In the genomic region with DNA sequence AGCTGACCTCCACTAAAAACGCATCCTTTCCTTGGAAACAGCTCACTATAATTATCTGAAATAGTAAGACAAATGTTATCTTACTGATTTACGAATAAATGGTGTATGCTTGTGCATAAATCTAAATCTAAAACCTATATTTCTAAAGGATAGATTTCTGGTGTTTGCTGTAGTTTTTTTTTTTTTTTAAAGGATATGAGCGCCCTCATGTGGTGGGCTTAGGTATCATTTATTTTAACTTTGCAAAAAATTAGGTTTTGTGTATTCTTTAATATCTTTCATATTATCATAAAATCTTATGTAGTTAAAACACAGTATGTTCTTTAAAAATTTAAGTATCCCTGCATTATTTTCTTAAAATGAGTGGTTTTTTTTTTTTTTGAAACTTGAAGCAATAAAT, we compare ENCODE assay signal across 14 mouse cellular contexts. TPM values are rescaled to one million over a fixed set of nuclear protein-coding genes. Genes with fewer than 3 reads are reported as not detected.
DNase-seq lines count a peak whose midpoint lies in the region; ATAC-seq and TF ChIP-seq lines count a peak whose summit lies in the region.
"Had no signal": no experiment of that assay in that cellular context is flagged by ENCODE, and none has a peak within 500 bp of the region (broad histone marks: within the 10 kb centered on the region; RNA-seq: fewer than 3 reads in every experiment).

No protein-coding gene starts in this region.

- H3K9ac ChIP-seq in heart, adult 2 months (ENCODE audit: low read depth, low read length), result no peak overlapping the region
- no peak overlapping the region for H3K9ac ChIP-seq in lung, postnatal 0 days (replicated peaks; ENCODE audit: low read depth)
- H3K9ac ChIP-seq: midbrain, embryonic 15.5 days had no signal

- no peak overlapping the region for H3K4me3 ChIP-seq in heart, adult 2 months
- H3K4me3 ChIP-seq in lung, postnatal 0 days (ENCODE audit: low read depth, low read length), result no peak overlapping the region
- no peak overlapping the region for H3K4me3 ChIP-seq in lung, adult 2 months (replicated peaks; ENCODE audit: extremely low read depth, low read depth, low read length)
- H3K4me3 ChIP-seq: midbrain, embryonic 15.5 days had no signal

- intact Hi-C loops in heart, adult 2 months (cut with DNase I), result loop anchor here (2.0 to 10.0 kb wide), 2 partner anchors 300 to 834 kb away; no protein-coding TSS in a partner anchor

- TF ChIP-seq CTCF in heart, adult 2 months (IDR thresholded peaks at IDR 0.05), result peak; percentile 75
- TF ChIP-seq CTCF in lung, postnatal 0 days (IDR thresholded peaks at IDR 0.05), result peak; percentile 46
- no peak for TF ChIP-seq CTCF in lung, adult 2 months (IDR thresholded peaks at IDR 0.05; ENCODE audit: insufficient read depth, low read length)

- no peaks in the 10 kb centered on the region for H3K27me3 ChIP-seq in heart, adult 2 months (ENCODE audit: control insufficient read depth, insufficient read depth, low read length)
- H3K27me3 ChIP-seq in lung, postnatal 0 days (replicated peaks; ENCODE audit: insufficient read depth, low read length), result no peaks in the 10 kb centered on the region
- H3K27me3 ChIP-seq: midbrain, embryonic 15.5 days had no signal

- TF ChIP-seq EP300 in heart, adult 2 months (IDR thresholded peaks at IDR 0.05; ENCODE audit: insufficient read depth, low read depth, low read length), result no peak
- TF ChIP-seq EP300 in lung, postnatal 0 days (IDR thresholded peaks at IDR 0.05), result 0 out of 2 replicates have a peak, but pooled peaks have one; percentile 12

- ATAC-seq in lung, postnatal 0 days, result no peak
- ATAC-seq: midbrain, embryonic 15.5 days had no signal

- H3K4me1 ChIP-seq in heart, adult 2 months (ENCODE audit: control insufficient read depth, insufficient read depth, low read length), result no peaks in the 10 kb centered on the region
- H3K4me1 ChIP-seq in lung, postnatal 0 days (ENCODE audit: insufficient read depth, low read depth, low read length), result no peaks in the 10 kb centered on the region
- no peaks in the 10 kb centered on the region for H3K4me1 ChIP-seq in lung, adult 2 months (ENCODE audit: control insufficient read depth, insufficient read depth, low read length)
- H3K4me1 ChIP-seq: midbrain, embryonic 15.5 days had no signal

- no peak for TF ChIP-seq POLR2A in heart, adult 2 months (IDR thresholded peaks at IDR 0.05; ENCODE audit: insufficient read depth, low read depth, low read length)
- TF ChIP-seq POLR2A in lung, adult 2 months (IDR thresholded peaks at IDR 0.05; ENCODE audit: borderline replicate concordance, extremely low read depth, low read depth, low read length), result no peak

- no peaks in the 10 kb centered on the region for H3K9me3 ChIP-seq in lung, postnatal 0 days (ENCODE audit: low read length)
- H3K9me3 ChIP-seq: midbrain, embryonic 15.5 days had no signal

- DNase-seq in heart, adult 2 months, result no peak
- no peak for DNase-seq in heart, adult 8-10 months (ENCODE audit: low spot score)
- peak; percentile 30 for DNase-seq in lung, postnatal 0 days (ENCODE audit: low spot score)
- DNase-seq in lung, adult 2 months, result no peak
- DNase-seq in NIH3T3 (ENCODE audit: low read depth), result peak; percentile 66
- peak; percentile 37 for DNase-seq in retina, embryonic 14.5 days (ENCODE audit: low spot score)
- no peak for DNase-seq in cerebellum, adult 18-20 months
- DNase-seq in cerebellum, postnatal 36 days, result no peak
- DNase-seq: adrenal gland, adult 8-10 months; heart, adult 11 months; kidney, postnatal 14 days; lung, adult 18-20 months; thymus, postnatal 4 days had no signal

- no peaks in the 10 kb centered on the region for H3K36me3 ChIP-seq in heart, adult 2 months (ENCODE audit: control insufficient read depth, insufficient read depth, low read length)
- no peaks in the 10 kb centered on the region for H3K36me3 ChIP-seq in lung, postnatal 0 days (ENCODE audit: insufficient read depth, low read length)

- no peak overlapping the region for H3K4me2 ChIP-seq in lung, postnatal 0 days (replicated peaks; ENCODE audit: low read depth, low read length)
- H3K4me2 ChIP-seq: midbrain, embryonic 15.5 days had no signal

- no peak overlapping the region for H3K27ac ChIP-seq in heart, adult 2 months
- H3K27ac ChIP-seq in lung, postnatal 0 days (ENCODE audit: low read length), result no peak overlapping the region
- H3K27ac ChIP-seq: midbrain, embryonic 15.5 days had no signal

- no peaks in the 10 kb centered on the region for H3K79me2 ChIP-seq in heart, adult 2 months (replicated peaks; ENCODE audit: control insufficient read depth, insufficient read depth, low read length)

- 47% methylated on average over 3 of the region's 3 CpGs for WGBS in heart, adult 2 months
- 46% methylated on average over 3 of the region's 3 CpGs for WGBS in lung, postnatal 0 days
- 50% methylated on average over 3 of the region's 3 CpGs for WGBS in lung, adult 2 months

RNA-seq across cellular contexts. Expression of gene Tmtc3, which starts 12.1 kb away (rescaled TPM):
- total RNA-seq in heart, adult 2 months (2021), result 10 to 100 TPM; 14.0 to 14.6 TPM
- 4.8 and 10.8 TPM in 2 replicates for polyA plus RNA-seq in heart, adult 2 months (2012; rRNA removed)
- total RNA-seq in heart, adult 8-10 months (2022), result 10 to 100 TPM; 14.2 to 16.5 (median 15.3) TPM
- polyA plus RNA-seq in lung, postnatal 0 days (2015; fragmentation: Nextera tagmentation; extraction: Ambion mirVana), result 9.6 and 10.7 TPM in 2 replicates
- polyA plus RNA-seq in lung, adult 2 months (2012; rRNA removed), result 6.8 and 9.8 TPM in 2 replicates

RNA-seq across cellular contexts. Expression of gene Cep290, which starts 12.3 kb away (rescaled TPM):
- 1 to 10 TPM; 4.1 to 4.6 TPM for total RNA-seq in heart, adult 2 months (2021)
- polyA plus RNA-seq in heart, adult 2 months (2012; rRNA removed), result 0.21 and 0.73 TPM in 2 replicates
- total RNA-seq in heart, adult 8-10 months (2022), result 1 to 10 TPM; 3.9 to 5.8 (median 4.3) TPM
- 3.1 and 4.3 TPM in 2 replicates for polyA plus RNA-seq in lung, postnatal 0 days (2015; fragmentation: Nextera tagmentation; extraction: Ambion mirVana)
- polyA plus RNA-seq in lung, adult 2 months (2012; rRNA removed), result 0.29 and 0.82 TPM in 2 replicates

Comparison
In these comparisons a context has a peak if more than half of its experiments do, and no peak if none do; other contexts are left out.
1. DNase-seq: peak in lung, postnatal 0 days (single experiment), NIH3T3 (single experiment) and retina, embryonic 14.5 days (single experiment); none in heart, adult 2 months (0 of 2), heart, adult 8-10 months (single experiment), lung, adult 2 months (single experiment), cerebellum, adult 18-20 months (0 of 2) and cerebellum, postnatal 36 days (0 of 2).